Mouse (Mus musculus): Measurements from ENCODE around the gene Oas1f. TPM values are rescaled to one million over a fixed set of nuclear protein-coding genes. Genes with fewer than 3 reads are reported as not detected.
"Not testable (repeated sequence)": the region's sequence is repeated elsewhere in the genome, so short reads cannot be mapped to it uniquely, and the experiment has no call there.

Oas1f gene
- polyA plus RNA-seq, 1 experiment from 2014 or later = not detected

GRCm38 (mm10) chr5:120861121-120861520 lies 14.0 kb downstream of the Oas1f start, which contains the start of gene Oas1h:
Gene Oas1h (plus strand): TSS chr5:120861421.
- Histone ChIP-seq H3K9me3 (ENCODE audit: control insufficient read depth, low read length) (no peaks in the 10 kb centered on the region), H3K27me3 (ENCODE audit: control insufficient read depth, insufficient read depth, low read length) (no peaks in the 10 kb centered on the region), H3K27ac (ENCODE audit: low read depth, low read length) (no peak within 1 kb of the TSS), H3K4me2 (ENCODE audit: low read depth) (no peak within 1 kb of the TSS), H3K9ac (ENCODE audit: low read length) (no peak within 1 kb of the TSS), H3K4me3 (ENCODE audit: low read depth, low read length) (no peak within 1 kb of the TSS), H3K36me3 (ENCODE audit: control insufficient read depth, insufficient read depth, low read length) (no peaks in the 10 kb centered on the region), H3K4me1 (ENCODE audit: control insufficient read depth, insufficient read depth, low read length) (no peaks in the 10 kb centered on the region)
- 56% methylated on average over 4 of the region's 4 CpGs for WGBS
- ATAC-seq (ENCODE audit: insufficient read depth, low FRiP score, low TSS enrichment) = no peak
- no peak for DNase-seq (ENCODE audit: low spot score)

- no peak overlapping the region for H3K4me3 ChIP-seq (ENCODE audit: low read depth, low read length)
- H3K4me2 ChIP-seq (ENCODE audit: low read depth) = no peak overlapping the region
- ATAC-seq (ENCODE audit: insufficient read depth, low FRiP score, low TSS enrichment) (no peak), DNase-seq (ENCODE audit: low spot score) (no peak)
- no peak overlapping the region for H3K27ac ChIP-seq (ENCODE audit: low read depth, low read length)
- no peaks in the 10 kb centered on the region for H3K9me3 ChIP-seq (ENCODE audit: control insufficient read depth, low read length)
- no peaks in the 10 kb centered on the region for H3K27me3 ChIP-seq (ENCODE audit: control insufficient read depth, insufficient read depth, low read length)
- WGBS = 64% methylated on average over 3 of the region's 3 CpGs
- H3K4me1 ChIP-seq (ENCODE audit: control insufficient read depth, insufficient read depth, low read length) = no peaks in the 10 kb centered on the region
- H3K9ac ChIP-seq (ENCODE audit: low read length) = no peak overlapping the region
- no peaks in the 10 kb centered on the region for H3K36me3 ChIP-seq (ENCODE audit: control insufficient read depth, insufficient read depth, low read length)
These were observed 18.2 kb downstream of the Oas1f start for GRCm38 (mm10) chr5:120865336-120865860.

DNA sequence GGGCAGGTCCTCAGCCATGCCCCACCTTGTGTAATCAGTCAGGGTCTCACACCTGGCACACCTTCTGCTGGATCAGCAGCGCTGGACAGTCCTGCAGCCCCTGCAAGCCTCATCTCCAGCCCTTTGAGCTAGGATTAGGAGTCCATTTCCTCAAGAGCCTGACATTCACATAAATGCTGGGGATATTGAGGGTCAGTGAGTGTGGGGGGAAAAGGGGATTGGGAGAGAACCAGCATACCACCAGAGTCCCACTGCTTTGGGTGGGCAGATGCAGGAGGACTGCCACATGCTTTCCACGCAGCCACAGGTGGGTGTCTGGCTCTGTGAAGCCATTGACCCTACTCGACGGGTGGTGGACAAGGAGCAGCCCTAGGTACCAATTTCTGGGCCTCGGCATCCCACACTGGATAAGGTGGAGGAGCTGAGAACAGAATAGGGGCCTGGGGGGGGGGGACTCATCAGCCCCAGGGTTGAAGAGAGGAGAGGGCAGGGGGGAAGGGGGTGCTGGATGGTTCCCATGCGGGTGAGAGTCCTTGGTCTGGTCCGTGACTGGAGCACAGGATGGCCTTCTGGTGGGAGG lies 22.4 kb downstream of the Oas1f start:
- Histone ChIP-seq H3K27ac (ENCODE audit: low read depth, low read length) (no peak overlapping the region), H3K9me3 (ENCODE audit: control insufficient read depth, low read length) (no peaks in the 10 kb centered on the region), H3K36me3 (ENCODE audit: control insufficient read depth, insufficient read depth, low read length) (no peaks in the 10 kb centered on the region), H3K4me1 (ENCODE audit: control insufficient read depth, insufficient read depth, low read length) (no peaks in the 10 kb centered on the region), H3K9ac (ENCODE audit: low read length) (no peak overlapping the region), H3K27me3 (ENCODE audit: control insufficient read depth, insufficient read depth, low read length) (no peaks in the 10 kb centered on the region), H3K4me2 (ENCODE audit: low read depth) (no peak overlapping the region), H3K4me3 (ENCODE audit: low read depth, low read length) (no peak overlapping the region)
- no peak for ATAC-seq (ENCODE audit: insufficient read depth, low FRiP score, low TSS enrichment)
- no peak for DNase-seq (ENCODE audit: low spot score)
- WGBS = 76% methylated on average over 7 of the region's 7 CpGs

DNA sequence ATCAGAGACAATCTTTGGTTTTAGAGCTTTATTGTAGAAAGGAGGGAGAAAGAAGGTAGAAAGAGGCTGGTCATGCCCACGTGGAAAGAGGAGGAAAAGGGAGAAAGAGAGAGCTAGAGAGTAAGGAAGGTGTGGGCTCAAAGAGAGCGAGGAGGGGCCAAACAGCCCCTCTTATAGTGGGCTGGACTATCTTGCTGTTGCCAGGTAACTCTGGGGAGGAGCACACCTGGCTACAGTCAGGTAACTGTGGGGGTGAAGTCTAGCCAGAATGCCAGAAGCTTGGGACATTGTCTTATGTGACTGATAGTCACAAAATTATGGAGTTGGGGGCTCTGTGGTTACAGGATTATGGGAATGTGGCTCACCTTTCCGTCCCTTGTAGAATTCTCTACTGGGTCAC lies 22.9 kb downstream of the Oas1f start:
- Histone ChIP-seq H3K27ac (ENCODE audit: low read depth, low read length) (no peak overlapping the region), H3K4me3 (ENCODE audit: low read depth, low read length) (no peak overlapping the region), H3K9me3 (ENCODE audit: control insufficient read depth, low read length) (no peaks in the 10 kb centered on the region), H3K36me3 (ENCODE audit: control insufficient read depth, insufficient read depth, low read length) (no peaks in the 10 kb centered on the region), H3K9ac (ENCODE audit: low read length) (no peak overlapping the region), H3K4me2 (ENCODE audit: low read depth) (no peak overlapping the region), H3K27me3 (ENCODE audit: control insufficient read depth, insufficient read depth, low read length) (no peaks in the 10 kb centered on the region), H3K4me1 (ENCODE audit: control insufficient read depth, insufficient read depth, low read length) (no peaks in the 10 kb centered on the region)
- DNase-seq (ENCODE audit: low spot score) (no peak), ATAC-seq (ENCODE audit: insufficient read depth, low FRiP score, low TSS enrichment) (no peak)
- WGBS = 65% methylated on average over 3 of the region's 3 CpGs

DNA sequence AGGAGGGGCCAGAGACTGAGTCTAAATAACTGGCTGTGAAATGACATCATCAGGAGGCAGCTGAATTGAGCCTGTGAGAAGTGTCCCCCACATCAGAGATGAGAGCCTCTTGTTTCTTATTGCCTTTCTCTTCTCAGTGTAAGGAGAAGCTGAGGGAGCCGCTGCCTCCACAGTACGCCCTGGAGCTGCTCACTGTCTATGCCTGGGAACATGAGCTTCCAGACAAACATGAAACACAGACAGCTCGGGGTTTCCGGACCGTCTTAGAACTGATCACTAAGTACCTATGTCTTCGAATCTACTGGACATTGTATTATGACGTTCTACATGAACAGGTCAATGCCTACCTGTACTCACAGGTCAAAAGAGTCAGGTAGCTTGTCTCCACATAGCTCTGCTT lies 23.6 kb downstream of the Oas1f start:
- no peak overlapping the region for H3K9ac ChIP-seq (ENCODE audit: low read length)
- ATAC-seq (ENCODE audit: insufficient read depth, low FRiP score, low TSS enrichment) (no peak), DNase-seq (ENCODE audit: low spot score) (no peak)
- no peak overlapping the region for H3K4me3 ChIP-seq (ENCODE audit: low read depth, low read length)
- no peaks in the 10 kb centered on the region for H3K36me3 ChIP-seq (ENCODE audit: control insufficient read depth, insufficient read depth, low read length)
- no peak overlapping the region for H3K4me2 ChIP-seq (ENCODE audit: low read depth)
- H3K27me3 ChIP-seq (ENCODE audit: control insufficient read depth, insufficient read depth, low read length) = no peaks in the 10 kb centered on the region
- 86% methylated on average over 7 of the region's 7 CpGs for WGBS
- H3K9me3 ChIP-seq (ENCODE audit: control insufficient read depth, low read length) = no peaks in the 10 kb centered on the region
- no peak overlapping the region for H3K27ac ChIP-seq (ENCODE audit: low read depth, low read length)
- no peaks in the 10 kb centered on the region for H3K4me1 ChIP-seq (ENCODE audit: control insufficient read depth, insufficient read depth, low read length)

GRCm38 (mm10) chr5:120871469-120871868 lies 24.3 kb downstream of the Oas1f start:
- Histone ChIP-seq H3K27me3 (ENCODE audit: control insufficient read depth, insufficient read depth, low read length) (no peaks in the 10 kb centered on the region), H3K9ac (ENCODE audit: low read length) (no peak overlapping the region), H3K4me1 (ENCODE audit: control insufficient read depth, insufficient read depth, low read length) (no peaks in the 10 kb centered on the region), H3K36me3 (ENCODE audit: control insufficient read depth, insufficient read depth, low read length) (no peaks in the 10 kb centered on the region), H3K4me3 (ENCODE audit: low read depth, low read length) (no peak overlapping the region), H3K27ac (ENCODE audit: low read depth, low read length) (no peak overlapping the region), H3K4me2 (ENCODE audit: low read depth) (no peak overlapping the region), H3K9me3 (ENCODE audit: control insufficient read depth, low read length) (no peaks in the 10 kb centered on the region)
- WGBS = 55% methylated on average over 2 of the region's 2 CpGs
- no peak for ATAC-seq (ENCODE audit: insufficient read depth, low FRiP score, low TSS enrichment)
- DNase-seq (ENCODE audit: low spot score) = no peak

DNA sequence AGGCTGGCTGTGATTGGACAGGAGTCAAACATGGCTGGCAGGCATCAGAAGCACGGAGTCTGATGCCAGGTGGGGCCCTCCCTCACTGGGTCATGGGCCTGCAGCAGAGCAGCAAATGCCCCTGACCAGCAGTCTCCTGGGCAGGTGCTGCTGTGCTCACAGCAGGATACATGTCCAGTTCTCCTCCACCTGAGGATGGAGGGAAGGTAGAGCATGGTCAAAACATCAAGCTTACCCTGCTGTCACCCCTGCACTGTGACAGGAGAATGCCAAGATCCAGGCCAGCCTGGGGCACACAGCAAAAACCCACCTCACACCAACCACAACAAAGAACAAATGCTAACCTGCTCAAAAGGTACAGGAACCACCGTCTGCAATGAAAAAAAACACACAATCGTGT lies 29.7 kb downstream of the Oas1f start:
- not testable (repeated sequence) for ATAC-seq (ENCODE audit: insufficient read depth, low FRiP score, low TSS enrichment); H3K27ac ChIP-seq (ENCODE audit: low read depth, low read length); H3K4me1 ChIP-seq (ENCODE audit: control insufficient read depth, insufficient read depth, low read length); H3K27me3 ChIP-seq (ENCODE audit: control insufficient read depth, insufficient read depth, low read length); H3K9ac ChIP-seq (ENCODE audit: low read length); H3K4me2 ChIP-seq (ENCODE audit: low read depth); H3K9me3 ChIP-seq (ENCODE audit: control insufficient read depth, low read length); H3K4me3 ChIP-seq (ENCODE audit: low read depth, low read length); H3K36me3 ChIP-seq (ENCODE audit: control insufficient read depth, insufficient read depth, low read length); DNase-seq (ENCODE audit: low spot score)
- 74% methylated on average over 2 of the region's 3 CpGs for WGBS

DNA sequence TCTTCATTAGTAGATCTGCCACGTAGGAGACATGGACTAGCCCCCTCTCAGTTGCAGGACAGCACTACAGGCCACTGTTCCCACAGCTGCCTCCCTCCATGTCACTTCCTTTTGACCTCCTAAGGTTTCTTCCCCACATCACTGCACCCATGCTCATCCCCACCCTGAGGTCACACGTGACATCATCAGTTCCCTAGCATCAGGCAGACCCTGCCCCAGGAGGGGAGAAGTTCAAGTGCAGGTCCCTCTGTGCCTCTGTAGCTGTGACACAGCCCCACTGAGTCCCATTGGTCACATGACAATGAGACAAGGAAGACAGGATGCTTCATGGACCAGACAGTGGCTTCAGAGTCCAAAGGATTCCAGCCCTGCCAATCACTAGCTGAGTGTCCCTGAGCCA lies 30.2 kb downstream of the Oas1f start:
- not testable (repeated sequence) for H3K9ac ChIP-seq (ENCODE audit: low read length); H3K9me3 ChIP-seq (ENCODE audit: control insufficient read depth, low read length); H3K4me2 ChIP-seq (ENCODE audit: low read depth); H3K36me3 ChIP-seq (ENCODE audit: control insufficient read depth, insufficient read depth, low read length); H3K4me3 ChIP-seq (ENCODE audit: low read depth, low read length); H3K27ac ChIP-seq (ENCODE audit: low read depth, low read length); H3K27me3 ChIP-seq (ENCODE audit: control insufficient read depth, insufficient read depth, low read length); DNase-seq (ENCODE audit: low spot score); ATAC-seq (ENCODE audit: insufficient read depth, low FRiP score, low TSS enrichment); H3K4me1 ChIP-seq (ENCODE audit: control insufficient read depth, insufficient read depth, low read length)
- 67% methylated on average over 2 of the region's 2 CpGs for WGBS

- ATAC-seq (ENCODE audit: insufficient read depth, low FRiP score, low TSS enrichment) = not testable (repeated sequence)
These were observed 31.6 kb downstream of the Oas1f start for GRCm38 (mm10) chr5:120878803-120879202.

More at GRCm38 (mm10) chr5:120878803-120879202, 31.6 kb downstream of the Oas1f start:
- not testable (repeated sequence) for H3K4me1 ChIP-seq (ENCODE audit: control insufficient read depth, insufficient read depth, low read length); H3K4me3 ChIP-seq (ENCODE audit: low read depth, low read length); H3K9ac ChIP-seq (ENCODE audit: low read length); H3K27me3 ChIP-seq (ENCODE audit: control insufficient read depth, insufficient read depth, low read length); H3K36me3 ChIP-seq (ENCODE audit: control insufficient read depth, insufficient read depth, low read length); H3K4me2 ChIP-seq (ENCODE audit: low read depth); H3K9me3 ChIP-seq (ENCODE audit: control insufficient read depth, low read length); DNase-seq (ENCODE audit: low spot score); H3K27ac ChIP-seq (ENCODE audit: low read depth, low read length)
- WGBS = 80% methylated on average over 2 of the region's 2 CpGs
